Comparison of ENCODE assay signal across 9 mouse cellular contexts in genomic region chr11:86199733-86200132, GRCm38 (mm10). TPM values are rescaled to one million over a fixed set of nuclear protein-coding genes. Genes with fewer than 3 reads are reported as not detected.
DNase-seq lines count a peak whose midpoint lies in the region; ATAC-seq and TF ChIP-seq lines count a peak whose summit lies in the region.
"Had no signal": no experiment of that assay in that cellular context is flagged by ENCODE, and none has a peak within 500 bp of the region (broad histone marks: within the 10 kb centered on the region; RNA-seq: fewer than 3 reads in every experiment).

No protein-coding gene starts in this region.

- H3K36me3 ChIP-seq in kidney, embryonic 15.5 days, result peaks cover 40% of the 10 kb centered on the region
- peaks cover 54% of the 10 kb centered on the region for H3K36me3 ChIP-seq in E14TG2a.4 (ENCODE audit: insufficient read depth, low read length)
- H3K36me3 ChIP-seq in forebrain, embryonic 11.5 days (ENCODE audit: control insufficient read depth, insufficient read depth, low read length), result peaks cover 21% of the 10 kb centered on the region
- peaks cover 37% of the 10 kb centered on the region for H3K36me3 ChIP-seq in limb, embryonic 13.5 days

- peak overlapping the region; percentile 70; the same call in 1 of the 2 replicates for H3K9ac ChIP-seq in kidney, embryonic 15.5 days
- no peak overlapping the region for H3K9ac ChIP-seq in forebrain, embryonic 11.5 days (ENCODE audit: low read length)
- peak overlapping the region; percentile 72 for H3K9ac ChIP-seq in limb, embryonic 13.5 days

- 54% methylated on average over 4 of the region's 4 CpGs for WGBS in kidney, embryonic 15.5 days
- 62% methylated on average over 4 of the region's 4 CpGs for whole genome bisulfite sequencing in forebrain, embryonic 11.5 days
- WGBS in limb, embryonic 13.5 days, result 48% methylated on average over 4 of the region's 4 CpGs

- peak overlapping the region; percentile 70 for H3K4me2 ChIP-seq in kidney, embryonic 15.5 days
- H3K4me2 ChIP-seq in forebrain, embryonic 11.5 days (ENCODE audit: low read depth, low read length, severe bottlenecking), result peak overlapping the region; percentile 58
- peak overlapping the region; percentile 74 for H3K4me2 ChIP-seq in limb, embryonic 13.5 days (replicated peaks)

- no peak for DNase-seq in kidney, postnatal 36 days
- no peak for DNase-seq in forebrain, embryonic 11.5 days (ENCODE audit: low spot score)
- DNase-seq in MN1 (ENCODE audit: low spot score), result no peak
- no peak for DNase-seq in gastrocnemius, postnatal 36 days
- DNase-seq: thymus, adult 2 months had no signal

- peaks cover 19% of the 10 kb centered on the region for H3K4me1 ChIP-seq in kidney, embryonic 15.5 days
- peaks cover 14% of the 10 kb centered on the region for H3K4me1 ChIP-seq in E14TG2a.4 (replicated peaks; ENCODE audit: low read depth, low read length)
- peaks cover 1% of the 10 kb centered on the region; the same call in 1 of the 2 replicates for H3K4me1 ChIP-seq in forebrain, embryonic 11.5 days (replicated peaks; ENCODE audit: control insufficient read depth, insufficient read depth, low read length)
- peaks cover 12% of the 10 kb centered on the region for H3K4me1 ChIP-seq in limb, embryonic 13.5 days

- no peak overlapping the region for H3K27ac ChIP-seq in kidney, embryonic 15.5 days
- H3K27ac ChIP-seq in forebrain, embryonic 11.5 days (ENCODE audit: low read depth, low read length), result no peak overlapping the region
- no peak overlapping the region for H3K27ac ChIP-seq in limb, embryonic 13.5 days

- peak overlapping the region; percentile 95 for H3K4me3 ChIP-seq in kidney, embryonic 15.5 days (replicated peaks)
- peak overlapping the region; percentile 96; the same call in 1 of the 2 replicates for H3K4me3 ChIP-seq in E14TG2a.4 (replicated peaks; ENCODE audit: low read length)
- H3K4me3 ChIP-seq in forebrain, embryonic 11.5 days (ENCODE audit: low read depth, low read length), result no peak overlapping the region
- peak overlapping the region; percentile 86 for H3K4me3 ChIP-seq in limb, embryonic 13.5 days

- no peak for TF ChIP-seq CTCF in E14TG2a.4 (conservative IDR thresholded peaks at IDR 0.05; ENCODE audit: low read length)

- ATAC-seq in kidney, embryonic 15.5 days (replicated peaks; ENCODE audit: low FRiP score), result no peak
- no peak for ATAC-seq in forebrain, embryonic 11.5 days (replicated peaks; ENCODE audit: low FRiP score)
- ATAC-seq in limb, embryonic 13.5 days (ENCODE audit: low FRiP score, low read depth), result no peak
- no peak for ATAC-seq in CD4-positive, CD25-positive, alpha-beta regulatory T cell, adult 4 months

- intact Hi-C loops in gastrocnemius, postnatal 36 days (cut with DNase I), result no loop called here

- peaks cover 4% of the 10 kb centered on the region for H3K9me3 ChIP-seq in kidney, embryonic 15.5 days (replicated peaks)
- H3K9me3 ChIP-seq in E14TG2a.4 (ENCODE audit: low read length), result no peaks in the 10 kb centered on the region
- H3K9me3 ChIP-seq in forebrain, embryonic 11.5 days (ENCODE audit: control insufficient read depth, low read length), result peaks cover 11% of the 10 kb centered on the region
- peaks cover 22% of the 10 kb centered on the region for H3K9me3 ChIP-seq in limb, embryonic 13.5 days

- no peaks in the 10 kb centered on the region for H3K27me3 ChIP-seq in kidney, embryonic 15.5 days
- no peaks in the 10 kb centered on the region for H3K27me3 ChIP-seq in E14TG2a.4 (ENCODE audit: insufficient read depth, low read length)
- no peaks in the 10 kb centered on the region for H3K27me3 ChIP-seq in forebrain, embryonic 11.5 days (ENCODE audit: control insufficient read depth, insufficient read depth, low read length)
- H3K27me3 ChIP-seq in limb, embryonic 13.5 days, result no peaks in the 10 kb centered on the region

RNA-seq across cellular contexts. Expression of gene Brip1, which starts 1.3 kb away (rescaled TPM):
- 9.9 and 10.7 TPM in 2 replicates for polyA plus RNA-seq in kidney, embryonic 15.5 days (2015; fragmentation: Nextera tagmentation; extraction: Ambion mirVana)
- 10.5 and 12.7 TPM in 2 replicates for polyA plus RNA-seq in forebrain, embryonic 11.5 days (2014; fragmentation: Nextera tagmentation; extraction: Ambion mirVana)
- polyA plus RNA-seq in limb, embryonic 13.5 days (2015; fragmentation: Nextera tagmentation; extraction: Ambion mirVana), result 8.4 and 9.5 TPM in 2 replicates
- 1 to 10 TPM; 1.4 to 2.9 TPM for polyA plus RNA-seq in CD4-positive, CD25-positive, alpha-beta regulatory T cell, adult 4 months (2017; shearing (Covaris generic))
- total RNA-seq in gastrocnemius, postnatal 36 days (2021), result under 1 TPM; 0.20 to 0.27 TPM

RNA-seq across cellular contexts. Expression of gene Ints2, which starts 57.6 kb away (rescaled TPM):
- polyA plus RNA-seq in kidney, embryonic 15.5 days (2015; fragmentation: Nextera tagmentation; extraction: Ambion mirVana), result 30.5 and 36.1 TPM in 2 replicates
- polyA plus RNA-seq in forebrain, embryonic 11.5 days (2014; fragmentation: Nextera tagmentation; extraction: Ambion mirVana), result 53.6 and 54.9 TPM in 2 replicates
- polyA plus RNA-seq in limb, embryonic 13.5 days (2015; fragmentation: Nextera tagmentation; extraction: Ambion mirVana), result 34.3 and 35.3 TPM in 2 replicates
- 10 to 100 TPM; 15.8 to 19.2 TPM for polyA plus RNA-seq in CD4-positive, CD25-positive, alpha-beta regulatory T cell, adult 4 months (2017; shearing (Covaris generic))
- total RNA-seq in gastrocnemius, postnatal 36 days (2021), result 1 to 10 TPM; 3.3 to 3.9 TPM
